Mouse (Mus musculus) adipocyte (in vitro differentiated cells): Measurements from ENCODE around the gene Amt.
A peak's percentile ranks its signal among the peaks of the same experiment; 100 is the strongest.
"Not testable (repeated sequence)": the region's sequence is repeated elsewhere in the genome, so short reads cannot be mapped to it uniquely, and the experiment has no call there.

Source experiments
- DNase-seq: peaks from one replicate; pipeline ENCODE4 v3.0.0-alpha.2; 2016; ENCODE audit warnings: low spot score

Amt gene

GRCm38 (mm10) chr9:108284410-108284809, 12.2 kb upstream of the Amt start:
- DNase-seq: peak; percentile 85

- DNase-seq: not testable (repeated sequence)
Measured at GRCm38 (mm10) chr9:108287526-108288238, 9.0 kb upstream of the Amt start.

GRCm38 (mm10) chr9:108289347-108289746, 7.3 kb upstream of the Amt start:
- DNase-seq: no peak

- peak; percentile 95 for DNase-seq
Measured at GRCm38 (mm10) chr9:108290016-108290750, 6.5 kb upstream of the Amt start, which contains the start of gene Nicn1. Gene Nicn1, plus strand, starts transcription at chr9:108290429.

GRCm38 (mm10) chr9:108290773-108291172, 5.9 kb upstream of the Amt start:
- DNase-seq: no peak

GRCm38 (mm10) chr9:108301853-108302252, 5.2 kb downstream of the Amt start:
- no peak for DNase-seq

- DNase-seq: no peak
Measured at GRCm38 (mm10) chr9:108304716-108305115, 8.1 kb downstream of the Amt start.

- DNase-seq: no peak
Measured at GRCm38 (mm10) chr9:108305170-108305569, 8.5 kb downstream of the Amt start.

- peak; percentile 100 for DNase-seq
Measured at GRCm38 (mm10) chr9:108305629-108306520, 9.2 kb downstream of the Amt start, which contains the start of the genes Rhoa and Tcta. Gene Rhoa, plus strand, starts transcription at chr9:108306129. Gene Tcta, minus strand, starts transcription at chr9:108306160.

GRCm38 (mm10) chr9:108306571-108306980, 9.9 kb downstream of the Amt start:
- peak; percentile 63 for DNase-seq

GRCm38 (mm10) chr9:108307021-108307807, 10.6 kb downstream of the Amt start:
- no peak for DNase-seq

- no peak for DNase-seq
Measured at GRCm38 (mm10) chr9:108308141-108308540, 11.5 kb downstream of the Amt start.

GRCm38 (mm10) chr9:108317572-108317971, 20.9 kb downstream of the Amt start:
- no peak for DNase-seq

- DNase-seq: no peak
Measured at GRCm38 (mm10) chr9:108318462-108318861, 21.8 kb downstream of the Amt start.

GRCm38 (mm10) chr9:108322054-108322453, 25.4 kb downstream of the Amt start:
- not testable (repeated sequence) for DNase-seq

GRCm38 (mm10) chr9:108324784-108325183, 28.1 kb downstream of the Amt start:
- DNase-seq: no peak

- no peak for DNase-seq
Measured at GRCm38 (mm10) chr9:108325811-108326210, 29.2 kb downstream of the Amt start.

- DNase-seq: no peak
Measured at GRCm38 (mm10) chr9:108337848-108338550, 41.3 kb downstream of the Amt start.

GRCm38 (mm10) chr9:108338551-108338885, 41.9 kb downstream of the Amt start:
- DNase-seq: no peak

GRCm38 (mm10) chr9:108338886-108339781, 42.5 kb downstream of the Amt start, which contains the start of gene Gpx1:
Gene Gpx1, plus strand, starts transcription at chr9:108338903.
- DNase-seq: peak; percentile 97
